Mouse (Mus musculus): ENCODE measurements around the gene Spaca6. TPM values are rescaled to one million over a fixed set of nuclear protein-coding genes. Genes with fewer than 3 reads are reported as not detected.

Spaca6 gene
- polyA plus RNA-seq, 1 experiment from 2014 or later: 17.9 TPM

- Histone ChIP-seq H3K9me3 (ENCODE audit: low read length) (no peaks in the 10 kb centered on the region), H3K4me2 (replicated peaks; ENCODE audit: low read depth, low read length) (no peak overlapping the region), H3K4me1 (ENCODE audit: insufficient read depth, low read depth, low read length) (no peaks in the 10 kb centered on the region), H3K27ac (ENCODE audit: low read length) (no peak overlapping the region), H3K36me3 (ENCODE audit: insufficient read depth, low read length) (no peaks in the 10 kb centered on the region), H3K27me3 (replicated peaks; ENCODE audit: insufficient read depth, low read length) (no peaks in the 10 kb centered on the region), H3K9ac (replicated peaks; ENCODE audit: low read depth) (no peak overlapping the region), H3K4me3 (ENCODE audit: low read depth, low read length) (no peak overlapping the region)
- WGBS: 67% methylated on average over 11 of the region's 11 CpGs
- DNase-seq (ENCODE audit: low spot score): peak; percentile 84
- peak; percentile 89 for ATAC-seq
- no peak for TF ChIP-seq CTCF (IDR thresholded peaks at IDR 0.05)
- no peak for TF ChIP-seq EP300 (IDR thresholded peaks at IDR 0.05)
Observed at GRCm38 (mm10) chr17:17866801-17867469, 40.0 kb downstream of the Spaca6 start.

GRCm38 (mm10) chr17:17870892-17871550 is 44.1 kb downstream of the Spaca6 start:
- Histone ChIP-seq H3K36me3 (ENCODE audit: insufficient read depth, low read length) (no peaks in the 10 kb centered on the region), H3K9ac (replicated peaks; ENCODE audit: low read depth) (no peak overlapping the region), H3K4me1 (ENCODE audit: insufficient read depth, low read depth, low read length) (no peaks in the 10 kb centered on the region), H3K27me3 (replicated peaks; ENCODE audit: insufficient read depth, low read length) (no peaks in the 10 kb centered on the region), H3K4me2 (replicated peaks; ENCODE audit: low read depth, low read length) (no peak overlapping the region), H3K9me3 (ENCODE audit: low read length) (no peaks in the 10 kb centered on the region), H3K27ac (ENCODE audit: low read length) (no peak overlapping the region), H3K4me3 (ENCODE audit: low read depth, low read length) (no peak overlapping the region)
- no peak for DNase-seq (ENCODE audit: low spot score)
- 70% methylated on average over 2 of the region's 2 CpGs for WGBS
- TF ChIP-seq CTCF (IDR thresholded peaks at IDR 0.05): no peak
- no peak for TF ChIP-seq EP300 (IDR thresholded peaks at IDR 0.05)
- no peak for ATAC-seq

GRCm38 (mm10) chr17:17871697-17872096 is 44.7 kb downstream of the Spaca6 start:
- H3K9me3 ChIP-seq (ENCODE audit: low read length): no peaks in the 10 kb centered on the region
- no peaks in the 10 kb centered on the region for H3K36me3 ChIP-seq (ENCODE audit: insufficient read depth, low read length)
- no peak overlapping the region for H3K27ac ChIP-seq (ENCODE audit: low read length)
- H3K4me3 ChIP-seq (ENCODE audit: low read depth, low read length): no peak overlapping the region
- H3K4me1 ChIP-seq (ENCODE audit: insufficient read depth, low read depth, low read length): no peaks in the 10 kb centered on the region
- no peak overlapping the region for H3K4me2 ChIP-seq (replicated peaks; ENCODE audit: low read depth, low read length)
- no peak; the same call in 1 of the 2 replicates for ATAC-seq
- TF ChIP-seq CTCF (IDR thresholded peaks at IDR 0.05) (no peak), EP300 (IDR thresholded peaks at IDR 0.05) (0 out of 2 replicates have a peak, but pooled peaks have one; percentile 43)
- no peak overlapping the region for H3K9ac ChIP-seq (replicated peaks; ENCODE audit: low read depth)
- H3K27me3 ChIP-seq (replicated peaks; ENCODE audit: insufficient read depth, low read length): no peaks in the 10 kb centered on the region
- 68% methylated on average over 2 of the region's 2 CpGs for WGBS
- peak; percentile 32 for DNase-seq (ENCODE audit: low spot score)

GRCm38 (mm10) chr17:17879347-17879746 is 52.4 kb downstream of the Spaca6 start:
- whole genome bisulfite sequencing: 70% methylated on average over 1 of the region's 1 CpGs
- no peak for TF ChIP-seq CTCF (IDR thresholded peaks at IDR 0.05)
- no peak for TF ChIP-seq EP300 (IDR thresholded peaks at IDR 0.05)
- no peak overlapping the region for H3K9ac ChIP-seq (replicated peaks; ENCODE audit: low read depth)
- H3K27ac ChIP-seq (ENCODE audit: low read length): no peak overlapping the region
- H3K4me1 ChIP-seq (ENCODE audit: insufficient read depth, low read depth, low read length): no peaks in the 10 kb centered on the region
- no peak overlapping the region for H3K4me2 ChIP-seq (replicated peaks; ENCODE audit: low read depth, low read length)
- H3K4me3 ChIP-seq (ENCODE audit: low read depth, low read length): no peak overlapping the region
- no peaks in the 10 kb centered on the region for H3K36me3 ChIP-seq (ENCODE audit: insufficient read depth, low read length)
- H3K9me3 ChIP-seq (ENCODE audit: low read length): no peaks in the 10 kb centered on the region
- no peak for DNase-seq (ENCODE audit: low spot score)
- no peaks in the 10 kb centered on the region for H3K27me3 ChIP-seq (replicated peaks; ENCODE audit: insufficient read depth, low read length)
- ATAC-seq: no peak

GRCm38 (mm10) chr17:17882672-17883071 is 55.7 kb downstream of the Spaca6 start:
- Histone ChIP-seq H3K9ac (replicated peaks; ENCODE audit: low read depth) (no peak overlapping the region), H3K36me3 (ENCODE audit: insufficient read depth, low read length) (no peaks in the 10 kb centered on the region), H3K27me3 (replicated peaks; ENCODE audit: insufficient read depth, low read length) (no peaks in the 10 kb centered on the region), H3K4me2 (replicated peaks; ENCODE audit: low read depth, low read length) (no peak overlapping the region), H3K4me3 (ENCODE audit: low read depth, low read length) (no peak overlapping the region), H3K4me1 (ENCODE audit: insufficient read depth, low read depth, low read length) (no peaks in the 10 kb centered on the region), H3K9me3 (ENCODE audit: low read length) (no peaks in the 10 kb centered on the region), H3K27ac (ENCODE audit: low read length) (no peak overlapping the region)
- ATAC-seq: no peak
- DNase-seq (ENCODE audit: low spot score): peak; percentile 12
- no peak for TF ChIP-seq CTCF (IDR thresholded peaks at IDR 0.05)
- WGBS: 65% methylated on average over 3 of the region's 3 CpGs

GRCm38 (mm10) chr17:17883840-17884239 is 56.9 kb downstream of the Spaca6 start, which contains the start of gene Fpr1:
TSS of gene Fpr1 (minus strand) at chr17:17883940.
- Histone ChIP-seq H3K4me1 (ENCODE audit: insufficient read depth, low read depth, low read length) (no peaks in the 10 kb centered on the region), H3K9ac (replicated peaks; ENCODE audit: low read depth) (no peak within 1 kb of the TSS), H3K27me3 (replicated peaks; ENCODE audit: insufficient read depth, low read length) (no peaks in the 10 kb centered on the region), H3K36me3 (ENCODE audit: insufficient read depth, low read length) (no peaks in the 10 kb centered on the region), H3K4me3 (ENCODE audit: low read depth, low read length) (no peak within 1 kb of the TSS), H3K9me3 (ENCODE audit: low read length) (no peaks in the 10 kb centered on the region), H3K4me2 (replicated peaks; ENCODE audit: low read depth, low read length) (no peak within 1 kb of the TSS), H3K27ac (ENCODE audit: low read length) (no peak within 1 kb of the TSS)
- WGBS: 33% methylated on average over 1 of the region's 1 CpGs
- DNase-seq (ENCODE audit: low spot score) (no peak), ATAC-seq (no peak)
- TF ChIP-seq EP300 (IDR thresholded peaks at IDR 0.05): no peak
- TF ChIP-seq CTCF (IDR thresholded peaks at IDR 0.05): no peak

Data from lung, postnatal 0 days (tissue).